Mouse (Mus musculus) megakaryocyte, embryonic 14.5 days (primary cell): ENCODE results near the gene Fnip2.

Experiments used
- FLI1 ChIP-seq: IDR thresholded peaks from 2 replicates; pipeline ENCODE4 v1.6.1; 2012; ENCODE audit warnings: low read length, inconsistent platforms, mixed read lengths
- GATA1 ChIP-seq: IDR thresholded peaks from 3 replicates; pipeline ENCODE4 v1.6.1; 2012; ENCODE audit warnings: mixed read lengths, low read length, inconsistent platforms, borderline replicate concordance

GRCm38 (mm10) chr3:79537023-79537422 is 30.6 kb downstream of the Fnip2 start:
- TF ChIP-seq GATA1, result no peak
- TF ChIP-seq FLI1, result no peak
